ENCODE assay signal across 7 mouse cellular contexts in the genomic region with DNA sequence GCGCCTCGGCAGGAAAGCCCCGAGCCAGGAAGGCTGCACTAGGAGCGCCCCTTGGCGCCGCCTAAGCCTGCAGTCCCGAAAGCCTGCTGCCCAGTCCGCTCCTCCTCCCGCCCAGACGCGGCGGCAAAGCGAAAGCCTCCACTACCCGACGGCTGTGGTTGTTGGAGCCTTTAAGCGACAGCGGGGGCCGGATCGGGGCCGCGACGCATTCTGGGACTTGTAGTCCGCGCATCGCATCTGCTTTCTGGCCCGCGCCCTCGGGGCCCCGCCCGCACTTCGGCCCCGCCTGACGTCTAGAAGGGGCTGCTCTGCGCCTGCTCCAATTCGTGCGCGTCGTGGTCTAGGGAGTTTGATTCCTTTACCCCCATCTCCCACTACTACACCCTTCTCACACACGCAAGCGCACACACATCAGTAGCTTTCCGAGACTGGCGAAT. TPM values are rescaled to one million over a fixed set of nuclear protein-coding genes. Genes with fewer than 3 reads are reported as not detected.
DNase-seq lines count a peak whose midpoint lies in the region; ATAC-seq lines count a peak whose summit lies in the region.

A gene (minus strand): TSS at position 77 of the 437 bp plus-strand sequence.

- H3K36me3 ChIP-seq in intestine, embryonic 16.5 days (ENCODE audit: control insufficient read depth, insufficient read depth, low read length) = no peaks in the 10 kb centered on the region
- H3K36me3 ChIP-seq in midbrain, embryonic 11.5 days (ENCODE audit: control insufficient read depth, insufficient read depth, low read length) = no peaks in the 10 kb centered on the region

- H3K4me3 ChIP-seq in intestine, embryonic 16.5 days (ENCODE audit: low read length) = peak within 1 kb of the TSS; percentile 92
- H3K4me3 ChIP-seq in midbrain, embryonic 11.5 days (ENCODE audit: low read depth, low read length) = peak within 1 kb of the TSS; percentile 81

- peak; percentile 94 for ATAC-seq in intestine, embryonic 16.5 days
- ATAC-seq in midbrain, embryonic 11.5 days (ENCODE audit: low FRiP score) = peak; percentile 95

- 1% methylated on average over 40 of the region's 42 CpGs for WGBS in intestine, embryonic 16.5 days
- under 1% methylated on average over 37 of the region's 42 CpGs for WGBS in midbrain, embryonic 11.5 days

- intact Hi-C loops in left cerebral cortex, postnatal 36 days (cut with DNase I) = loop anchor here (2.0 to 5.0 kb wide), 2 partner anchors 36 to 116 kb away; no protein-coding TSS in a partner anchor

- peak within 1 kb of the TSS; percentile 96 for H3K27ac ChIP-seq in intestine, embryonic 16.5 days (ENCODE audit: low read length)
- peak within 1 kb of the TSS; percentile 77 for H3K27ac ChIP-seq in midbrain, embryonic 11.5 days (ENCODE audit: low read depth, low read length)

- H3K9ac ChIP-seq in intestine, embryonic 16.5 days (ENCODE audit: low read depth, low read length) = peak within 1 kb of the TSS; percentile 96
- H3K9ac ChIP-seq in midbrain, embryonic 11.5 days (ENCODE audit: low read length) = peak within 1 kb of the TSS; percentile 87

- peak within 1 kb of the TSS; percentile 81 for H3K4me2 ChIP-seq in intestine, embryonic 16.5 days (ENCODE audit: low read depth, low read length)
- H3K4me2 ChIP-seq in midbrain, embryonic 11.5 days = peak within 1 kb of the TSS; percentile 59

- DNase-seq in adrenal gland, adult 2 months = peak; percentile 98
- peak; percentile 92 for DNase-seq in embryo, embryonic 11.5 days (ENCODE audit: low read depth, low spot score)
- DNase-seq in gastrocnemius, postnatal 4 days (ENCODE audit: low spot score in 2 of 2) = peak; percentile 88 to 94
- peak; percentile 94 to 95 for DNase-seq in left cerebral cortex, postnatal 36 days (ENCODE audit: low spot score in 2 of 2)
- DNase-seq in midbrain, embryonic 11.5 days (ENCODE audit: low spot score, missing footprints) = peak; percentile 99
- DNase-seq in skeletal muscle tissue, adult 2 months (ENCODE audit: low read depth, low spot score) = peak; percentile 91

- no peaks in the 10 kb centered on the region for H3K9me3 ChIP-seq in intestine, embryonic 16.5 days (ENCODE audit: control insufficient read depth, low read length)
- H3K9me3 ChIP-seq in midbrain, embryonic 11.5 days (ENCODE audit: control insufficient read depth, low read length) = no peaks in the 10 kb centered on the region

- H3K27me3 ChIP-seq in intestine, embryonic 16.5 days (replicated peaks; ENCODE audit: control insufficient read depth, insufficient read depth, low read length) = no peaks in the 10 kb centered on the region
- no peaks in the 10 kb centered on the region for H3K27me3 ChIP-seq in midbrain, embryonic 11.5 days (ENCODE audit: control insufficient read depth, insufficient read depth, low read length)

- H3K4me1 ChIP-seq in intestine, embryonic 16.5 days (ENCODE audit: control insufficient read depth, insufficient read depth, low read length) = peaks cover 32% of the 10 kb centered on the region
- H3K4me1 ChIP-seq in midbrain, embryonic 11.5 days (ENCODE audit: control insufficient read depth, insufficient read depth, low read length) = peaks cover 13% of the 10 kb centered on the region

RNA-seq across cellular contexts. Expression of the gene that starts here (rescaled TPM):
- total RNA-seq in adrenal gland, adult 2 months (2021) = 10 to 100 TPM in 1 of 2 experiments, 1 to 10 TPM in 1; 9.1 to 14.6 TPM
- 17.5 and 27.6 TPM in 2 replicates for polyA plus RNA-seq in adrenal gland, adult 2 months (2012; rRNA removed)
- 100 to 1,000 TPM; 120 to 144 TPM for total RNA-seq in gastrocnemius, postnatal 4 days (2021)
- 4.1 and 4.6 TPM in 2 replicates for polyA plus RNA-seq in intestine, embryonic 16.5 days (2015; fragmentation: Nextera tagmentation; extraction: Ambion mirVana)
- total RNA-seq in left cerebral cortex, postnatal 36 days (2021) = 10 to 100 TPM; 53.4 to 70.5 TPM
- polyA plus RNA-seq in midbrain, embryonic 11.5 days (2014; fragmentation: Nextera tagmentation; extraction: Ambion mirVana) = 2.4 and 3.3 TPM in 2 replicates

Comparison
In these comparisons a context has a peak if more than half of its experiments do, and no peak if none do; other contexts are left out.
1. Peak in every context shown above with its lines: DNase-seq, ATAC-seq, H3K4me3 ChIP-seq and H3K27ac ChIP-seq.